Mouse (Mus musculus) embryo, embryonic 11.5 days (tissue): ENCODE measurements at regions not wholly inside any gene's neighbourhood (a gene's known extent, or its start where the extent isn't known, plus 50 kb on each side); places are given as distances from the start of the nearest gene placed in this dataset.

Experiments
- DNase-seq: peaks from one replicate; pipeline ENCODE4 v3.0.0-alpha.2; 2012; ENCODE audit warnings: low read depth, low spot score

DNA sequence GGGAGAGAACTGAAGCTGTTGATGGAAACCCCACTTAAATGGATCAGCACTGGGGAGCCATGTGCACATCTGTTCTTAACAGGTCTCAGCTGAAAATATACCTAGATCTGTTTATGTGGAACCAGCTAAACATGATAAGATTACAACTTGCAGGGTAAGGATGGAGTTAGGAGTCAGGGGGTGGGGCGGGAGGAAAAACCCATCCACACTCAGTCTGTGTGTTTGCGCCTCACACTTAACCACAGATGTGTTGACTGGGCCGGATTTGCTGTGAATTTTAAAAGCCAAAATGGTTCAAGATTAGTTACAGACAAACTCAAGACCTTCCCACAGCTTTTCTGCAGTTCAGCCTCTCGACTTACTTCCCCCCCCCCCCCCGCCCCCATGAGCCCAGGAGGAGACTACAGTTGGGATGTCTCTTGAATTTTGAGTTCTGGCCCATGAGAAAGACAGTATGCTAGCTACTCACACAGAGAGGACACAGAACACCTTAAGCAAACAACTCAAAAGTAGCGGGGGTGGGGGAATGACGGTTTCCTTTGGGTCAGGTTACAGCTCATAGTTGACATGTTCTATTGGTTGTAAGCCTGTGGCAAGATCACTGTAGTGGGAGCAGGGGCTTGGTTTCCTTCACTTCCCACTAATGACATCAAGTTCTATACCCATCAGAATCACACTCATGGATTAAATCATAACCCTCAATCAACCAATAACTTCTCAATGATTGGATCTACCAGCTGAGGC is 209.1 kb downstream of the Bcl2l11 start:
- DNase-seq: no peak

DNA sequence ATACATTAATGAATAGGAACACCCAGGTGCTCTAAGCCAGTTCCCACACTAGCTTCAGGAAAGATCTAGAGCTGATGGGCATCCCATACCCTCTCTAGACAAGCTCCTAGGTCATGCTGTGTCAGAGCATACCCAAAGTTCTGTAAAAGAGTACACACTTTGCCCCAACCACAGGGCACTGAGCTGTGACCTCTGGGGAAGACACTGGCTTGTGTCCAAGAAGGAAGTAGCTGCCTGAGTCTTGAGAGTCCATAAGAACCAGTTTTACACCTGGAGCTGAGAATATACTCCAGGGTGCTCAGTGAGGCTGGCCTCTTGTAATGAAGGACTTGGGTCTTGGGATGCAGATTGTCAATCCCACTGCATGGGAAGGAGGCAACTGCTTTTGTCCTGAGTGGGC is 211.4 kb downstream of the Bcl2l11 start:
- DNase-seq: no peak

DNA sequence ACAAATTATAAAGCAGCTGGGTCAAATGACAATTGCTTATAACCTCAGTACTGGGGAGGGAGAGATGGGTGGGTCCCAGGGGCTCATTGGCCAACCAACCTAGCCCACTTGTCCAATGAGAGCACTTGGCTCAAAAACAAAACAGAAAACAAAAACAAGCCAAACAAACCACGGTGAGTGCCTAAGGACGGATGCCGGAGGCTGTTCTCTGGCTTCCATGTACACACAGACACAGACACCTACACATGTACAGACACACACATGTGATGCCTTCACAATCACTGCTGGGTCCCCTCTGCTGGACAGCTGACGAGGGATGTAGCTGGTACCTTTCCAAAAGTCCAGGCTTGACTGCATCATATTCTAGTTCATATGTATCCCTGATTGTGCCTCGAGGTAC is 212.0 kb downstream of the Bcl2l11 start:
- DNase-seq: no peak

DNA sequence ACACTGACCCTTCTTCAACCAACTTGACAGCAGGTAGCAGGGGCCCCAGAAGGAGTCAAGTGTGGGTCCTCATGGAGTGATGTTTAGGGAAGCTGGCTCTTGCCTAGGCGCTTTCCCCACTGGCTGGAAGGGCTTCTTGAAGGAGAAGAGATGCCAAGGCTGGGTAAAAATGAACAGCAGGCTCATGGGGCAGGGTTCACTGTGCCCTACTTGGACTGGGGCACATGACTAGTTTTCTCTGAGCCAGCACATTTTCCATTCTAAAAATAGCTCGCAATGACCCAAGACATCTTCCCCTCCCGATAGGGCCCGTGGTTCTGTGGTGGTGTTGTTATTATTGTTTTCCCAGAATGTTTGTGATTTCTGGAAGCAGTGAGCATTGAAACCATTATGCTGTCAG is 212.6 kb downstream of the Bcl2l11 start:
- no peak for DNase-seq

DNA sequence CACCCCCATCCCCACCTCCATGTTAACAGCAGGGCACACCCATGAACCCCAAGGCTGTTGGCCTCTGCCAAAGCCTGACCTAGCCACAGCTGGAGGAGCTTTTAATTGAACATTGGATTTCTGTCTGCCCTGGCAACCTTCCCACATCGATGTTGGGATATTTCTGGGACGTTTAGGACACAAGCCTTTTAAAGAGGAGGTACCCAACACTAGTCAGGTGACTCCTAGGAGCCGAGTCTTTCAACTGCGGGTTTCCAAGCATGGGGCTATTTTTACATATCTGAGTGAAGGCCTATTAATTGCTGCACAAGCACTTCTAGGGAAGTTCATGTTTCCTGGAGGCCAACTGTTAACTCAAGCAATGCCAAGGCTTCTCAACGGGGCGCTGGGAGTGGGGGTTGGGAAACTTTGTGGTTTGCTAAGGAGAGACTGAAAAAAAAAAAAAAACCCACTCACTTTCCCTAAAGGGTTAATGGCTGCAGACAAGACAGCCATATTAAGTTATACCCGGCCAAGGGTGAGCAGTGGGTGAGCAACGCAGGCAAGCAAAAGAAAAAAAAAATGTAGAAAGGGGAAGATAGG is 213.3 kb downstream of the Bcl2l11 start:
- DNase-seq: no peak

DNA sequence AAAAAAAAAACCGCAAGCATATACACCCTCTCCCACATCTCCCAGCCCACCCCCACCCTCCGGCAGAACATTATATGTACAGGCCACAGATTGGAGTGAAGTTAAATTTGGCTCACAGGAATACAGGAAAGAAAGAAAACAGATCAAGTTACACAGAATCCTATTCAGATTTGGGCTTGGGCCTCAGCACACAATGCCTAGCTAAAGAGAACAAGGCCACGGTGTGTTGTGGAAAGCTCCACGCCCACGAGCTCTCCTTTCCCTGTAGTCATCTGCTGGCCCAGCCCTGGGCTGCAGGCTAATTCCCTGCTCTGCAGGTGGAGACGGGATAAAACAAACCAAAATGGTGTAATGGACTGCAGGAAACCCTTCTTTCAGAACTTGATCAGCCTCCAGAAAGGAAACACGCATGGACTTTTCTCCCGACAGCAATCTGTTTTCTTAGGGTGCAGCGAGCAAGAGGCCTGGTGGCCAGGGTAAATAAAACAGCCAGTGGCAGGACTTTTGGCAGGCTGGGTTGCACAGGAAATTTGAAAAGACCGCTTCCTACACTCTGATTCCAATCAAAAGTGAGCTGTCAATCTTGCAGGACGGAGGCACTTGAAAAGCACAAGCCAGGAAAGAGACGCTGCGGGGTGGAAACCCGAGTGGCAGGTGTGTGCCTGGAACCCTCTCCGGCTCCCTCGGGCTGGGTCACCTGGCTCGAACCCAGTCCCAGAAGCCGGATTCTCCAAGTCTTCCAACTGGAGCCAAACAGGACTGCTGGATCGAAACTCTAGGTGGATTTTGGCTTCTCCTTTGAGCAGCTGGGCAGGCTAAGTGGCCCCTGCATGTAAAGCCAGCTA is 214.0 kb downstream of the Bcl2l11 start:
- DNase-seq: no peak

DNA sequence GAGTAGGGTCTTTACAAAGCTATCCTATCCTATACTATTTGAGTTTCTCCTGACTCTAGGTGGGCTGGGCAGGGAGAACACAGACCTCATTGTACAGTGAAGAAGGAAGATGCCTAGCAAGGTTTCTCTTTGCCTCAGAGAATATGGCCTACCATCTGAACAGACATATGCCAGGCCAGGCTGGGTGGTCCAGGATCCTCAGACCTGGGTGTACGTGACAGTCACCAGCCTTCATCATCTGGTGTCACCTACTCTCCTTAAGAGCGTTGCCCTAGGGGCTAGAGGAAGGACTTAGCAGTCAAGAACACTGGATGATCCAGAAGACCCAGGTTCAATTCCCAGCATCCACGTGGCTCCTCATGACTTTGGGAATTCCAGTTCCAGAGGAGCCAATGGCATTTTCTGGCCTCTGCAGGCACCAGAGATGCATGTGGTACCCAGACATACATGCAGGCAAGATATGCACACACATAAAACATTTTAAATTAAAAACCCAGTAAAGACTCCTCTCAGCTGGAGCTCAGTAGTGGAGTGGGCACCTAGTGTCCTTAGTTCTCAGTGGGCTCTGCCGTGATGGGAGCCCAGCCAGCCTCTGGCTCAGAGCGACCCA is 214.9 kb downstream of the Bcl2l11 start:
- no peak for DNase-seq

DNA sequence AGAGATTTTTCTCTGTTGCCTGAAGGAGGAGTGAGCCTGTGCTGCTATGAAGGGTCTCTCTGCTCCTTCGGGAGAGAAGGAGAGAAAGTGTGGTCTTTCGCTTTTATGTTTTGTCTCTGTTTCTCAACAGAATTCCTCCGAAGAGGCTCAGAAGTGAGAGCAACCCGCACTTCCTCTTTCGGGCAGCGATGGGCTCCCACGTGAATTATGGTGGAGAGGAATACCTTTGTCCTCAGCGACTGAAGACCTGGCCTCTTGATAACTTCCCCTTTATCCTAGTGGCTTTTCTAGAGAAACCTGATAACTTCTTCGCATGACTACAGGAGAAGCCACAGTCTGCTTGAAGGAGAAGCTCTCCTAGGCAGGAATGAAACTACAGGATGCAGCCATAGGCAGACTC is 216.4 kb downstream of the Bcl2l11 start:
- DNase-seq: no peak

DNA sequence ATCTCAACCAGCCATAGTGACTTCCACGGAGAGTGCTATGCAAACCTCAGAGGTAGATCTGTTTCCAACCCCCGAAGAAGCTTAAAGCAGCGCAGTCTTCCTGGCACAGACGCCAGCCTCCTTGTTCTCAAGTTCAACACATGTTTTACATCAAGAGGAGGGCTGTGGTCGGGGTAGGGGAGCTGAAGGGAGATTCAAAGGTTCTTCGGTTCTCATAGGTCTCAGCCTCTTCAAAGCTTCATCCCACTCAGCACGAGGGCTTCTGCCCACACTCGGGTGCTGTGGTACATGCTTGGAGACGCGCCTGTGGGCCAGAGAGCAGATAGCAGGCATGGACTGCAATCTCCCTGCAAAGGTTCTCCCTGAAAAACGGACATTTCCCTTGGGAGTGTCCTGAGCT is 219.7 kb downstream of the Bcl2l11 start:
- no peak for DNase-seq

DNA sequence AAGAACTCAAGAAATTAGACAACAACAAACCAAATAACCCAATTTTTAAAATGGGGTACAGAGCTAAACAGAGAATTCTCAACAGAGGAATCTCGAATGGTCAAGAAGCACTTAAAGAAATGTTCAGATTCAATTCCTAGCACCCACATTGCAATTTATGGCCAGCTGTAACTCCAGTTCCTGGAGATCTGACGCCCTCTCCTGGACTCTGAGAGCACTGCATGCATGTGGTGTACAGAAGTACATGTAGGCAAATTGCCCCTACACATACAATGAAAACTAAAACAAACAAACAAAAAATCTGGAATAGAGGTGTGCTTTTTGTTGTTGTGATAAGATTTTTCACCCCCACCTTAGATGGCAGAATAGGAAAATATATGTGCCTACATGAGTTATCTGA is 222.7 kb downstream of the Bcl2l11 start:
- DNase-seq: no peak

DNA sequence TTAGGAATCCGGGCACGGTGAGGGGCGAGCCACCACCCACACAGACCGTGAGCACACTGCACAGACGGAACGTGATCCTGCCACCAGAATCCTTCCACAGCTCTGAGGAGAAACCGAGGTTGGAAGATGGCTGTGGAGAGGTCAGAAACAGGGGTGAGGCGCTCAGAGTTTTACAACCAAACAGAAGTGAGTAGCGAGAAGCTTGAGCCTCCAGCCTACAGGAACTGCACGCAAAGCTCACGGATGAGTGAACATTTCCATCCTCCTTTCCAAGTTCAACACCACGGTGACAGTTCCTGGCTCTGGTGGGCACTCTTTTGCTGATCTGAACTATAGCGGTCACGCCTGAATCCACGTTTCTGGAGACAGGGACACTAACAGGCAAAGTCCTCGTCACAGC is 225.6 kb downstream of the Bcl2l11 start:
- DNase-seq: no peak

DNA sequence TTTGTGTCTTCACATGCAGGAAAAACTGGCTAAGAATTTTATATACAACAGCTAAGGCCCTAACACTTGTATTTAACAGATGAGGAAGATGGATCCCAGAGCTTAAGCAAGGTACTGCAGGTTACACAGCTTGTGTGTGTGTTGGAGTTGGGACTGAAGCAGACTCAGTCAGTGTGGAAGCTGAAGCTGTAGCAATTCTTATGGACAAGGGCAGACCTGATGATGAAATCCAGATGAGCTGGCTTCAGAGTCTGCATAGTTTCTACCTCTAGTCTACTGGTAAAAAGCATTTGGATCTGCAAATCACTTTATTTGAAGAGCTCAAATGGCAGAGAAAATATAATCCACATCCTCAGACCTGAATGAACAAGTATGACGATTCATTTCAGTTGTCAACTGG is 226.7 kb downstream of the Bcl2l11 start:
- DNase-seq: no peak

DNA sequence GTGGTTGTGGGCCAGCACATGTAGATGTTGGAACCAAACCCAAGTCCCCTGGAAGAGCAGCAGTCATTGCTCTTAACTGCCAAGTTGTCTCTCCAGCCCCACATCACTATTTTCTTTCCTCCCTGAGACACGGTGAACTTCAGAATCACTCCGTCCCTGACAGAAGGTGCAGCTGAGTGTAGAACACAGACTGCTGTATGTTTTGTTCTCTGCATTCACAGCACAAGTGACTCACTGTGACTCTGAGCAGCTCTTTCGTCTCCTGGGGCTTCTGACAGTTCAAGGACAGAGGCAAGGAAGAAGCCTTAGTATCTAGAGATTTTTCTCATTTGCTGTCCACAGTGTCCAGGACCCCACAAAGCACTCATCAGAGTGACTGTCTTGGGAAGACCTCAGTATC is 227.6 kb downstream of the Bcl2l11 start:
- no peak for DNase-seq

DNA sequence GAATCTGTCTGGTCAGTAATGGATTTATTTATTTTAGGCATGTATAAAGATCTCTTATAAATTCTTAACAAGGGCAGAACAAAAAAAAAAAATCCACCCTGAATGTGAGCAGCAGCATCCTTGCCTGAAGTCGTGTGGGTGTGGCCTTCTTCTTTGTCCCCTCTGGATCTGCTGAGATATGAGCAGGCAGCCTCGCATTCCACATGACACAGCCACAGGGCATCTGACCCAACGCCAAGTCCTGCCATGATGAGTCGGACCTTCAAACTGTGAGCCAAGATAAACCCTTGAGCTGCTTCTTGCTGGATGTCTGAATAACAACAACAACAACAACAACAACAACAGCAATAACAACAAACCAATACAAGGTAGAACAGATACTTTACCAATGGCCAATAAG is 230.5 kb downstream of the Bcl2l11 start:
- no peak for DNase-seq

DNA sequence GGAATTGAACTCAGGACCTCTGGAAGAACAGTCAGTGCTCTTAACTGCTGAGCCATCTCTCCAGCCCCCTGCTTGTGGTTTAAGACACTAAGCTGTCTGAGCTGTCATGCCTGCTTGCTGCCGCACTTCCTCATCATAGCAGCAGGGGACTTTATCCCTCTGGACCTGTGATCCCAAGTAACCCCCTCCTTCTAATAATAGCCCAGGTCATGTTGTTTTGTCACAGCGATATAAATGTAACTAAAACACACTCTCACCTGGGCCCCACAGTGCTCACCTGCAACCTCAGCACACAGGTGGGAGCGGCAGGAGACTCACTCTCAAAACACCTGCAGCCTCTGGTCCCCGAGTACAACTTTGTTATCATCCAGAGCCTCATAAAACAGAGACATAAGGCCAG is 231.9 kb upstream of the Spdye4c start:
- no peak for DNase-seq

DNA sequence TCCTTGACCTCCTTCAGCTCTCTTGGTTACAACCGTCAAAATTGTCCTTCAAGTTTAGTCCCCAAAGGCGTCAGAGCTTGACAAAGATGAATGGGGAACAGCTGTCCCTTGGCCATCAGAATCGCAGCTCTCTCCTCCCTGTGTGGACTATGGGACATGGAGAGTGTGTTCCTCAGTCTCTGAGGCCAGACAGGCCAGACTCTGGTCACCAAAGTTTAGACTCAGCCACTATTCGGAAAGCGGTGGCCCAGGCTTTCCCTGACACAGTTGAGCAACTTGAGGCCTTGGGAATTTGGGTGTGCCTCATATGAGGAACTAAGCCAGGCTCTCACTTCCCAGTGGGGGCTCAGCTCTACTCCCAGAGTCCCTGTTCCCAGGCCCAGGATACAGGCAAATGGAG is 230.5 kb upstream of the Spdye4c start:
- no peak for DNase-seq

DNA sequence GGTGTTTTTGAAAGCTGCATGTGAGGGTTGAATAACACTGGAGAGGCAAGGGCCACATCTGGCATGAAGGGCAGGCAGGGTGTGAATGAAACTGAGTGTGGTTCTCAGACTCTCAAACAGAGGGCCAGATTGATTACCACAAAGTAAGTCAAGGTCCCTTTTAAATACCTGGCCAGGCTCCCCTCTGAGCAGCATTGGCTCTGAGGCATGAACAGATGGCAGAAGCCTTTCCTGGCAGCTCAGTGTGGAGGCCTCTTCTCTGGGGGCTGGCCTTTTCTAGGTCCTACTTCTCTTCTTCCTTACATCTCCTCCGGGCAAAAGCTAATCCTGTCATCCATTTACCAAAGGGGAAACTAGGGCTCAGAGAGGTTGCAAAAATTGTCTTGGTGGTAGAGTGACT is 229.6 kb upstream of the Spdye4c start:
- no peak for DNase-seq

DNA sequence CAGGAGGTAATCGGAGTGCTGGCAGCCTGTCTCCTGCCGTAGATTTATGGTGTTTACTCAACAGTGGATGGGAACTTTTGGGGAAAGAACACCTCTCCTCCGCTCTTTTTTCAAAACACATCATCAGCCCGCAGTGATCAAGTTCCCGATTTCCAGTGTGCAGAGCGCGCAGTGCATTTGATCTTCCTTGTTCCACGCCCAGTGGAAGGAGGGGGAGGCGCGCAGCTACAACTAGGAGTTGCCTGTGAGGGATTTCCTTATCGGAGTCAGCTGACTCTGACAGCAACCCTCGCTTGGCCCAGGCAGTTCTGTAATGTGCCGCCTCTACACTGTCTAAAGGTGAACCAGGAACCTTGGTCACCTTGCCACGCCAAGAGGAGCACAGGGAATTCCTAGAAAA is 226.8 kb upstream of the Spdye4c start:
- DNase-seq: peak; percentile 41

DNA sequence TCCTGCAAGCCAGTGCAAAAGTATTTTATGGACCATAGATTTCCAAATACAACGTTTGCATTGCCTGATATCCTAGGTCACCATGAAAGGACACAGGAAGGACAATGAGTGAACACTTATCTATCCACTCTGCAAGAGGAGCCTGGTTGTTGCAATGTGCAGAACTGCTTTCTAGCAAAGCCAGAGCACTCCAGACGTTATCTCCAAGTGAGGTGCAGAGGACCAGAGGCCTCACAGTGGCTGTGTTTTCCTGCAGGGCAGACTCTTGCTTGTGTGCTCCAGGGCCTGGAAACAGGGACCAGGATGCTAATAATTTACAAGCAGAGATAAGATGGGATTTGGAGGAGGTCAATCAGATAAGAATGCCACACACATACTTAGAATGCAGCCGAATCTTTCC is 226.0 kb upstream of the Spdye4c start:
- no peak for DNase-seq

DNA sequence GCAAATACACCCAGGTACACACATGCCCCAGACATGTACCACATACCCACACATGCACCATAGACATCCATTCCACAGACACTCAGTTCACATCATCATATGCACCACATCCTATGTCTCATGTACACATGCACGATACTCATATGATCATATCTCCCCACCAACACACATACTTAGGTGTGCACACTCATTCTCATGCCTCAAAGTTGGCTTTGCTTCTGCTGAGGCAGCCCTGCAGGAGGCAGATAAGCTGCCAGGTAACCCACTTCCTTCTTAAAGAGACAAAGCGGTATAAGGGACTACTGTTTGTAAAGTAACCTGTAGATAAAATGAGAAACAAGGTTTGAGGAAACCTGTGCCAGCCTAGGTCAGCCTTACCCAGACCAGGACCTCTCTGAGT is 225.2 kb upstream of the Spdye4c start:
- no peak for DNase-seq

DNA sequence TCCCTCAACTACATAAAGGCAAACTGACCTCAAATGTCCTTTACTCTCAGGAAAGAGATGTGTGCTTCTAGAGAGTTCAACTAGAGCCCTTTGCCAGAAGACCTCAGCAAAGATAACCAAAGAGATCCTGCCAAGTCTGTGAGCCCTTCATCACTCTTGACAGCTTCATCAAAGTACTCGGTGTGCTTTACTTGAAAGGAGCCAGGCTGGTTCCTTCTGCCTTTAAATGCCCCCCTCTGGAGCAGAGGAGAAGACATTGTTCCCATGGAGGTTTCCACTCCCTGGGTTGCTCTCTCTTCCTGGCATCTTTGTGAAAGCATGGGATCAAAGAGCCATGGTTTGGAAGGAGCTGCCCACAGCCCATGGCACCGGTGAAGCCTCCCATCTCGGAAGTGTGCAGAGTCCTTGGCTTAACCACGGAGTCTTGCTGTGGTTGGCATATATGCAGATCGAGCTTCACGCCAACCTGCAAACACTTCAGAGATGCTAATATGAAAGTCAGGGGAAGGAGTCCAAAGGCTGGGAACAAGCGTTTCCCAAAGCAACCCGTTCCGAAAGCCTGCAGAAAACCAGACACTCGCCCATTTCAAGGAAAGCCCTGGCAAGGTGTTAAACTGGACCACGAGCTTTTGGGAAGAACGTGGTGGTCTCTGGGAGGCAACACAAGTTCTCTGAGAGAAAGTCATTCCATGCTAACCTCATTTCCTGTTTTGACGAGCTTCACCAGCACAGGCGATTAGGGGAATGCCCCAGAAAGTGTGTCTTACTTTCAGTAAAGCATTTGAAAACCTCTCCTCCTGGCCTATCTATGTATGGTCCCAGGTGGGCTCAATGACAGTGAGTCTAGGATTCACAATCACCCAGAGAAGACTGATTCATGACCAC is 223.5 kb upstream of the Spdye4c start:
- DNase-seq: no peak
